Mouse (Mus musculus): ENCODE results near the gene Mlf1. TPM values are rescaled to one million over a fixed set of nuclear protein-coding genes. Genes with fewer than 3 reads are reported as not detected.

Gene Mlf1
- polyA plus RNA-seq (2012; rRNA removed) = 0.31 and 2.2 TPM in 2 replicates

DNA sequence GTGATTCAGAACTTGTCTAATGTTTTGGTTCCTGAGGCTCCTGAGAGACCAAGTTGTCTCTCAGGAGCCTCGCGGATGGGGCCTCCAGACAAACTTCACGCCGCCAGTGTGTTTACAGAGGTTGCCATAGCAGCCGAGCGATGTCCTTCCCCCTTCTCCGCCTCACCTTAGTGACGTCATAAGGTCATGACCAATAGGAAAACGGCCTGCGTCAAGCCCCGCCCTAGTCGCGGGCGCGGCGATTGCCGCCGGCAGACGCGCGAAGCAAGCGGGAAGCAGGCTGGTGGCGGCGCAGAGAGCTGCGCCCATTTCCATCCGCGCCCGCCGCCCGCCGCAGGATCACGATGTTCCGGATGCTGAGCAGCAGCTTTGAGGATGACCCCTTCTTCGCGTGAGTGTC is at the start of gene Mlf1:
Mlf1 (plus strand) TSS at position 226 of the 400 bp plus-strand sequence.
- DNase-seq = peak; percentile 80
- under 1% methylated on average over 35 of the region's 35 CpGs for WGBS
- TF ChIP-seq POLR2A (IDR thresholded peaks at IDR 0.05; ENCODE audit: control insufficient read depth, extremely low read depth, insufficient read depth, low read length, poor library complexity) (no peak), CTCF (IDR thresholded peaks at IDR 0.05; ENCODE audit: borderline replicate concordance, control insufficient read depth, extremely low read depth, insufficient read depth, low read length, poor library complexity) (0 out of 2 replicates have a peak, but pooled peaks have one; percentile 18)
- Histone ChIP-seq H3K27ac (ENCODE audit: control insufficient read depth, insufficient read depth, low read length) (no peak within 1 kb of the TSS), H3K4me3 (ENCODE audit: control insufficient read depth, insufficient read depth, low read length) (peak within 1 kb of the TSS; percentile 28; the same call in 1 of the 2 replicates), H3K4me1 (replicated peaks; ENCODE audit: control insufficient read depth, insufficient read depth, low read length) (peaks cover 3% of the 10 kb centered on the region), H3K36me3 (ENCODE audit: control insufficient read depth, insufficient read depth, low read length) (no peaks in the 10 kb centered on the region), H3K27me3 (ENCODE audit: control insufficient read depth, insufficient read depth, low read length) (no peaks in the 10 kb centered on the region)

DNA sequence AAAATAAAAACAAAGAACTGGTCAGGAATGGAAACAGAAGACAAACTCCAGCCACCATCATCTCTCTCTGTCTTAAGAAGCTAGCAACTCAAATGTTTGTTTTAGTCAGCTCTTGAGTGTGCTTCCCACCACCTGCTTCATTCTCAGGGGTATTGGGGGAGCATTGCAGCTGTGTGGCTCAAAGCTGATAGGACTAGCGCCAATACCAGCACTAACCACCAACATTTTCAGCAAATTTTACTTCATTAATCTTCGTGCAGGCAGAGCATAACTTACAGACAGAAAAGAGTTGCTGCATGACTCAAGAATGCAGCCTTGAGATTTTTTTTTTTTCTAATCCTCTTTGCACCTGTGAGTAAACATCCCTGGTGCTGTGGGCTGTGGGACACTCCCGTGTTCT is 34.3 kb upstream of the Mlf1 start:
- WGBS = 74% methylated on average over 3 of the region's 3 CpGs

DNA sequence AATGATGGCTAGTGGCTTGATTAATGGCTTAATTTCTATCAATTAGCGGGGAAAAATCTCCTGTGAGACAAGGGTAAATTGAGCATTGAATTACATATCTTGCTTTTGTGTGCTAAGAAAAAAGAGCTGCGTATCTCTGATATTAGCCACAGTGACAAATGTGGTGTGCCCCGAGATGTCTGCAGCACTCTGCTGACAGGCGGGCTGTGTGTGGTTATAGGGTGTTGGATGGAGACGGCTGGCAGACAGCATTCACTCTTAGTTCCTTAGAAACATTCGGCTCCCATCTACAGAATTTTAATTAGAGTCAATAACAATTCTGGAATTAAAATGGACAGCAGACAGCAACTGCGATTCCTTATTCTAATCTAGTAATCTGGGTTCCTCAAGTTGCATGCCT is 33.0 kb upstream of the Mlf1 start:
- H3K4me1 ChIP-seq (replicated peaks; ENCODE audit: control insufficient read depth, insufficient read depth, low read length) = no peaks in the 10 kb centered on the region
- no peaks in the 10 kb centered on the region for H3K36me3 ChIP-seq (ENCODE audit: control insufficient read depth, insufficient read depth, low read length)
- H3K27me3 ChIP-seq (ENCODE audit: control insufficient read depth, insufficient read depth, low read length) = no peaks in the 10 kb centered on the region
- TF ChIP-seq CTCF (IDR thresholded peaks at IDR 0.05; ENCODE audit: borderline replicate concordance, control insufficient read depth, extremely low read depth, insufficient read depth, low read length, poor library complexity) (no peak), POLR2A (IDR thresholded peaks at IDR 0.05; ENCODE audit: control insufficient read depth, extremely low read depth, insufficient read depth, low read length, poor library complexity) (no peak)
- DNase-seq = no peak
- 93% methylated on average over 7 of the region's 7 CpGs for WGBS
- no peak overlapping the region for H3K4me3 ChIP-seq (ENCODE audit: control insufficient read depth, insufficient read depth, low read length)
- no peak overlapping the region for H3K27ac ChIP-seq (ENCODE audit: control insufficient read depth, insufficient read depth, low read length)

More for the DNA sequence above, 34.3 kb upstream of the Mlf1 start:
- DNase-seq = no peak
- TF ChIP-seq POLR2A (IDR thresholded peaks at IDR 0.05; ENCODE audit: control insufficient read depth, extremely low read depth, insufficient read depth, low read length, poor library complexity) (no peak), CTCF (IDR thresholded peaks at IDR 0.05; ENCODE audit: borderline replicate concordance, control insufficient read depth, extremely low read depth, insufficient read depth, low read length, poor library complexity) (no peak)
- H3K27ac ChIP-seq (ENCODE audit: control insufficient read depth, insufficient read depth, low read length) = no peak overlapping the region
- no peaks in the 10 kb centered on the region for H3K36me3 ChIP-seq (ENCODE audit: control insufficient read depth, insufficient read depth, low read length)
- no peaks in the 10 kb centered on the region for H3K4me1 ChIP-seq (replicated peaks; ENCODE audit: control insufficient read depth, insufficient read depth, low read length)
- H3K27me3 ChIP-seq (ENCODE audit: control insufficient read depth, insufficient read depth, low read length) = no peaks in the 10 kb centered on the region
- no peak overlapping the region for H3K4me3 ChIP-seq (ENCODE audit: control insufficient read depth, insufficient read depth, low read length)

DNA sequence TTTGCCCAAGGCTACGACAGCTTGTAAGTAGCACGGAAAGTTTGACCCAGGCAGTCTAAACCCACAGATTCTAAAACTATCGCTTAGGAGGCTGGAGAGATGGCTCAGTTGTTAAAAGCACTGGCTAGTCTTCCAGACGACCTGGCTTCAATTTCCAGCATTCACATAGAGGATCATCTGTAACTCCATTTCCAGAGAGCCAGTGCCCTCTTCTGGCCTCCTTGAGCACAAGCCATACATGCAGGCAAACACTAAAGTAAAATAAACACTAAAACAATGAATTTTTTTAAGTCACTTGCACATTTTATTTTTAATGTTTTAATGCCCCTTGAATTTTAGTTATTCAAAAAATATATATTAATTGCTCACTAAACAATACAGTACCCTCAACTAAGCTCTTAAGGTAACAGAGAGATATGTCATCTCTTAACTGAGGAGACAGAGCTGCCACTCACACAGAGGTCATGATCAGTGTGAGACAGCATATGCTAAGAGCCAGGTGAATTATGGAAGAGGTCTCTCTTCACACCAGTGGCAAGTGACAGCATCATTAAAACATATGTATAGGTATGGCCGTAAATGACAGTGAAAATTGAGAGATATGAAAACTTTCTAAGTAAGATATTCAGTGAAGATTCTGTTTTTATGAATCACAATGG is 30.8 kb upstream of the Mlf1 start:
- no peaks in the 10 kb centered on the region for H3K27me3 ChIP-seq (ENCODE audit: control insufficient read depth, insufficient read depth, low read length)
- DNase-seq = no peak
- WGBS = 89% methylated on average over 5 of the region's 5 CpGs
- no peaks in the 10 kb centered on the region for H3K4me1 ChIP-seq (replicated peaks; ENCODE audit: control insufficient read depth, insufficient read depth, low read length)
- H3K27ac ChIP-seq (ENCODE audit: control insufficient read depth, insufficient read depth, low read length) = no peak overlapping the region
- TF ChIP-seq CTCF (IDR thresholded peaks at IDR 0.05; ENCODE audit: borderline replicate concordance, control insufficient read depth, extremely low read depth, insufficient read depth, low read length, poor library complexity) (no peak), POLR2A (IDR thresholded peaks at IDR 0.05; ENCODE audit: control insufficient read depth, extremely low read depth, insufficient read depth, low read length, poor library complexity) (no peak)
- no peak overlapping the region for H3K4me3 ChIP-seq (ENCODE audit: control insufficient read depth, insufficient read depth, low read length)
- no peaks in the 10 kb centered on the region for H3K36me3 ChIP-seq (ENCODE audit: control insufficient read depth, insufficient read depth, low read length)

DNA sequence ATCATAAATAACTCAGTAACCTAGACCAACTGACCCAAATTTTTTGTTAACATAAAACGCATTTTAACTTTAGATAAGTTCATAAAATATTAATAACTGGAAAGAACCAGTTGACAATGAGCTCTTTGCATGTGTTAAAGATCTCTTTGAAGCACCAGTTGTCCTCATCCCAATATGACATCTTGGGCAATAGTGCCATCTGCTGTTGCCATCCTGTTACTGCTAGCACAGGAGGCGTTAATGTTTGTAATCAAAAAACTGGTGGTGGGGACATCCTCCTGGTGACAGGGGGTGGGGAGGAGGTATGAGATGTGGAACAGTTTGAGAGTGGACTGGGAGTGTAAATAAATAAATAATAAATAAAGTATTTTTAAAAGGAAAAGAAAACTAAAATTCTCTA is 29.3 kb upstream of the Mlf1 start:
- TF ChIP-seq CTCF (IDR thresholded peaks at IDR 0.05; ENCODE audit: borderline replicate concordance, control insufficient read depth, extremely low read depth, insufficient read depth, low read length, poor library complexity) = no peak
- no peak for TF ChIP-seq POLR2A (IDR thresholded peaks at IDR 0.05; ENCODE audit: control insufficient read depth, extremely low read depth, insufficient read depth, low read length, poor library complexity)
- 49% methylated on average over 2 of the region's 2 CpGs for WGBS
- H3K4me3 ChIP-seq (ENCODE audit: control insufficient read depth, insufficient read depth, low read length) = no peak overlapping the region
- no peaks in the 10 kb centered on the region for H3K27me3 ChIP-seq (ENCODE audit: control insufficient read depth, insufficient read depth, low read length)
- no peaks in the 10 kb centered on the region for H3K4me1 ChIP-seq (replicated peaks; ENCODE audit: control insufficient read depth, insufficient read depth, low read length)
- peak; percentile 55 for DNase-seq
- H3K27ac ChIP-seq (ENCODE audit: control insufficient read depth, insufficient read depth, low read length) = no peak overlapping the region
- H3K36me3 ChIP-seq (ENCODE audit: control insufficient read depth, insufficient read depth, low read length) = no peaks in the 10 kb centered on the region

DNA sequence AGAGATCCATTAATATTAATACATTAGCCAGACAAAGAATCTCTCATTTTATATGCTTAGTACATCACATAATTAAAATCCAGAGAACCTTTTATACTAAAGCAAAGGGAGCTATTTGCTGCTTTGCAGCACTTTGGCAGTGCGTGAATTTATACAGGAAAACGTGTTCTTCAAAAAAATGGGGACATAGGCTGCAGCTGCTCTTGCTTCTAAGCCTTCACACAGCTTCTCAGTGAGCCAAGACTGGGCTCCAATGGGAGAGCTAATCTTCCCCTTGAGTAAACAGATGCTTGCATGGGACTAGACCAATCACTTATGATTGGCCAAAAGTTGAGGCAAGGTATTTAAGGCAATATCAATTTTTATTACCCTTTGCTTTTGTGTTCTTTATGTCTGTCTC is 27.2 kb upstream of the Mlf1 start:
- DNase-seq = no peak
- no peak for TF ChIP-seq CTCF (IDR thresholded peaks at IDR 0.05; ENCODE audit: borderline replicate concordance, control insufficient read depth, extremely low read depth, insufficient read depth, low read length, poor library complexity)
- TF ChIP-seq POLR2A (IDR thresholded peaks at IDR 0.05; ENCODE audit: control insufficient read depth, extremely low read depth, insufficient read depth, low read length, poor library complexity) = no peak
- 90% methylated on average over 2 of the region's 2 CpGs for WGBS
- Histone ChIP-seq H3K36me3 (ENCODE audit: control insufficient read depth, insufficient read depth, low read length) (no peaks in the 10 kb centered on the region), H3K4me1 (replicated peaks; ENCODE audit: control insufficient read depth, insufficient read depth, low read length) (no peaks in the 10 kb centered on the region), H3K4me3 (ENCODE audit: control insufficient read depth, insufficient read depth, low read length) (no peak overlapping the region), H3K27me3 (ENCODE audit: control insufficient read depth, insufficient read depth, low read length) (no peaks in the 10 kb centered on the region), H3K27ac (ENCODE audit: control insufficient read depth, insufficient read depth, low read length) (no peak overlapping the region)

Data from thymus, adult 2 months (tissue).